Mouse (Mus musculus) frontal cortex, postnatal 10 days (tissue): ENCODE data around the gene Scgb1b30.
"Not testable (repeated sequence)": the region's sequence is repeated elsewhere in the genome, so short reads cannot be mapped to it uniquely, and the experiment has no call there.

ENCODE experiments used
- DNase-seq, 2 experiments: peaks; one replicate each; pipeline ENCODE4 v3.0.0; 2022; ENCODE audit warnings: low spot score in 2 of 2, mixed read lengths in 1 of 2

Gene Scgb1b30

GRCm38 (mm10) chr7:34094911-34095481, at the start of gene Scgb1b30:
Gene Scgb1b30 (plus strand): TSS chr7:34095431.
- no peak for DNase-seq

DNA sequence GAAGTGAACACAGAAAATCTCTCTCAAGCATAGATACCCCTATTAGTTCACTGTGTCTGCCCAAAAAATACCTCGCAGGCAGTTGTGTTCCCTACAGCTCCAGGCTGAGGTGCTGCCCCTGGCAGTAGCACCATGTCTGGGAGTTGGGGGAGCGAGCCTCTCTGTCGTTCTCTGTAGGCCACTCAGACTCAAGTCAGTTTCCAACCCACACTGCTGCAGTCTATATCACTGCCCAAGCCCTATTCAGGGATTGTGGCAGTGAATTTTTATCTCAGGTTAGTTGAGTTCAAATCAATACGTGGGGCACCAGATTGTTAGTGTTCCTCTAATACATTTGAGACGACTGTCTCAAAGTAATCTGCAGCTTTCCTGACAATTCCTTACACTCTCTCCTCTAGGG, 27.1 kb upstream of the Scgb1b30 start:
- DNase-seq = not testable (repeated sequence)

DNA sequence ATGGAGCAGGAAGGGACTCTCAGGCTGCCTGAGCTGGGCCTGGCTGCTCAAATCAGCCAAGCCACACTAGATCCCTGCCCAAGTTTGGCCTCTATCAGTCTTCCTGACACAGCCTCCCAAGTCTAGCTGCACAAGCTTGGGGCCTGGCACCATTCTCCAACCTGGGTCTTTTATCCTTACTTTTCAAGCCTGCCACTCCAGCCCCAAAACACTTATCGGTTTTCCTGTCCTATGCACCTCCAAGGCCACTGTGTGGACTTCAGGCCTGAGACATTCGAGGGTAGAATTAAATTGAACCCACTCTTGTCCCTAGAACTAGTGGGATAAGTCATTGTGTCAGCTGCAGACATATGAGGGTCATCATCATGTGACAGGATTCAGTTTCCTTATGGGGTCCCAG, 4.8 kb downstream of the Scgb1b30 start:
- no peak for DNase-seq

DNA sequence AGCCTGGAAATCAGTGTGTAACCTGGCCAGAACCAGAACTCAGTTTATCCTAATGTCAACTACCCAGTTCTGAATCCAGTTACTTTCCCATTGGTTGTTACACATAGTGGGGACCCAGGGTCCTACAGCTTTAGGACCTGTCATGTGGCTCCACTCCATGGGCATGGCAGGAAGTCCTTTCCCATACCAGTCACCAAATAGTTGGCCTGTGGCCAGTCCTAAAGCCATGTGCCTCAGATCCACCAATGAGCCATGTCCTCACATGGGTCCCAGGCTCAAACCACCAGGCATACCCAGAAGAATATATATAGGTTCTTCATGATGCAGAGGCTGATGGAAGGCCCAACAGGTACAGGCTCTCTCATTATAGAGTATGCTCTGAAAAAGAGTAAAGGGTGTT, 6.0 kb downstream of the Scgb1b30 start:
- no peak for DNase-seq

DNA sequence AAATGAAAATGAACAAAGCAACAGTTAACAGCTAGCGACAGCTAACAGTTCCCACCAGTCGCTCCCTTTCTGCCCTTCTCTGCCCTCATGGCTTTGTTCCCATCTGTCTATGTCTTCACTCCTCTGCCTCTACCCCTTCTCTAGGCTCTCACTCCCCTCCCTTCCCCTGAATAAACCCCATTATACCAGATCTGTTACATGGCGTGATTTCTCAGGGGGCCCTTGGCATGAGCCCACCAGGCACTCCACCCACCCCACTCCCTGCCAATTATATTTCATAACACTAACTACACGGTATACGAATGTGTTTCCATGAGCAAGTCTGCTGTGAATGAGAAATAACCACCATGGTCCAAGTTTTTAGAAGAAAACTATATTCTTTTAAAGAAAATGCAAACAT, 14.0 kb downstream of the Scgb1b30 start:
- DNase-seq = no peak

DNA sequence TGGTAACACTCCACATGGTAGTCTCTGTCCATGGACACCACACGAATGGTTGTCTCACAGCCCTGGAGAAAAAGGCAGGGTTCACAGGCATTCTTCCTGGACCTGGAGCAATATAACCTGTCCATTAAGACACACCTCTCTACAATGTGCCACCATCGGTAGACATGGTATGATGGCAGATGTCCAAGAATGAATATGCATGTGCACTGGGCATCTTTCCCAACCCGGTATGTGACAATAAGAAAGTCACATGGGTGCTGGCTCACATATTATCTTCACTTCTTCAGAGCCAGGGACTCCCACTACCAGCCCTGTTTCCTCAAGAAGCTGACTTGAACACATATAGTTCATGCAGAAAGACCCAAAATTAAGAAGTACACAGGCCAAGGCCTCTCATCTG, 21.4 kb downstream of the Scgb1b30 start:
- no peak for DNase-seq

- DNase-seq = not testable (repeated sequence)
Observed at GRCm38 (mm10) chr7:34120636-34121035, 25.4 kb downstream of the Scgb1b30 start.

GRCm38 (mm10) chr7:34122987-34123720, 27.9 kb downstream of the Scgb1b30 start:
- DNase-seq = no peak

DNA sequence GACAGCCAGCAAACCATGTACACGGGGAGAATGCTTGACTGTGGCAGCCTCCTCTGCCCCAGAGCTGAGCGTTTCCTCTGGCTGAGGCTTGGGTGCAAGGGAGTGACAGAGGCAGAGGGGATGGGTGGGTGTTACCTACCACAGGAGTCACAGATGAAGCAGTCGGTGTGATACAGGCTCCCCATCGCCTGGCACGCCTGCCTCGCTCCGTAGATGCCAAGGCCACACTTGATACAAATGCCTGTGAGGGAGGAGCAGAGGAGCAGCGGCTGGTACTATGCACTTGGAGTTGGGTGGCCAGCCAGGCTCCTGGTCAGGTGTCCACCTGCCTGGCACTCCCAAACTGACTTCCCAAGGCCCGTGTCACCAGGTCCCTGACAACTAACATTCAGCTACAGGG, 30.1 kb downstream of the Scgb1b30 start:
- DNase-seq = no peak

DNA sequence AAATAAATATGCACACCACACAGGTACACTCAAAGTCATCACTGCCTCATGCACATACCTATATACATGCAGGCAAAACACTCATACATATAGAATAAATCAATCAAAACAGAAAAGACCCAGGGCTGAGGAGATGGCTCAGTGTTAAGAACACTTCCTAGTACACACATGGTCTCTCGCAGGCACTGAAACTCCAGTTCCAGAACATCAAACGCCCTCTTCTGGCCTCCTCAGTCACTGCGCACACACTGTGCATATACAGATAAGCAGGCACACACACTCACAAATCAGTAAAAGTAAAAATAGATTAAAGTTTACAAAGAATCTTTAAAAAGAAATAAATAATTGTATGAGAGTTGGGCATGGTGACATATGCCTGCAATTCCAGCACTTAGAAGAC, 31.1 kb downstream of the Scgb1b30 start:
- no peak for DNase-seq

DNA sequence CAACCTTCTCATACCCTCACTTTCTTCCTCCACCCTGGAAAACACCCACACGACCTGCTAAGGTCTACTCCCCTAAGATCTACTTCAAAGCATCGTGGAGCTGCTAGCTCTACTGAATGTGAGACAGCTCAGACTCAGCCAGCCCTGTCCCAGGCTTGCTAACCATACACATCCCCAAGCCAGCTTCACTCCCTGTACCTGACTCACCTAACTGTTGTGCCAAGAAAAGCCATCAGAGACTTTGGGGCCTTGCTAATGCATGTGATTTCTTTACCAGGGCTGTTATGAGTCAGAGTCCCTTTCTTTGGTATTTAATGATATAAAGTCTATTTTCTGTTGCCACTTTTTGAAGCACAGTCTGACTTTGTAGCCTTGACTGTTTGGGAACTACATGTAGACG, 35.9 kb downstream of the Scgb1b30 start:
- no peak for DNase-seq

DNA sequence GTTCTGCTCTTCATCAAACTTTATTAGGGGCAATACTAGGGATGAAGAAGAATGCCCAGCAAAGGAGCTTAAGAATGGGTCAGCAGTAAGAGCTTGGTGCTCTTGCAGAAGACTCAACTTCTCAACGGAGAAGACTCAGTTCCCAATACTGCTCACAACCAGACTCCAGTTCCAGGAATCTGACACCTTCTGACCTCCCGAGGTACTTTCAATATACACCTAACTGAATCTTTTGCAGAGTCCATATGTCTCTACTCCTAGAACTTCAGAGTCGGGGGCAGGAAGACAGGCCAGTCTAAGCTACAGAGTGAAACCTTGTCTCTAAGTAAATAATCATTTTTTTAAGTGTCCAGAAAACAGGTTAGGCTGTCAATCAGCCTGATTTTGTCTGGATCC, 36.7 kb downstream of the Scgb1b30 start:
- no peak for DNase-seq

DNA sequence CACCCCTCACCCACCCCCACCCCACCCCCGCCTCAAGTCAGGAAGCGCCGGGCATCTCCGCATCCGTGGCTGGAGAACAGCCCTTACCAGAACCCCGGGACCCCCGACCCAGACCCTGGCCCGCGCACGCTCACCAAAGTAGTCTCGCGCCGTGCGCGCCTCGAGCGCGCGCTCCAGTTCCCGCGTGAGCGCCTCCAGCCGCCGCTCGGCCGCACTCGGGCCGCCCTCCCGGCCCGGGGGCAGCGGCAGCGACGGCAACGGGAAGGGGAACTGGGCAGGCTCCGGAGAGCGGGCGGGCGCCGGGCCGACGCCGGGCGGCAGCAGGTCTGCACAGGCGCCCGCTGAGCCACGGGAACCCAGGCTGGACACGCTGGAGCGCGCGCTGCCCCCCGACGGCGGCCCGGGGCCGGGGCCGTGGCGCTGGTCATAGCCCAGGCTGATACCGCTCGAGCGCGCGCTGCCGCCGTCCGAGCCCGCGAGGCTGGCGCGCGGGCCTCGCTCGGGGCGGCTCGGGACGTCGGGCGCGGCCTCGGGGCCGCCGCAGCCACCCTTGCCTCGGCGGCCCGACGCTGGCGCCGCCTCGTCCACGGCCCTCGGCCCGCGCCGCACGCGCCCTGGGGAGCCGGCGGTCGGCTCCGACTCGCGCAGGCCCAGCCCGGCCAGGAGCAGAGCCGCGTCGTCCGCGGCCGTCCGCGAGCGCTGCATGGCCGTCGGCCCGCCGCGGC, 37.3 kb downstream of the Scgb1b30 start:
- peak in 1 of 2 experiments; percentile 44 for DNase-seq

- peak; percentile 53 to 73 for DNase-seq
Observed at GRCm38 (mm10) chr7:34133117-34133762, 38.0 kb downstream of the Scgb1b30 start, which contains the start of gene Wtip. Gene Wtip (minus strand): TSS chr7:34133268.

GRCm38 (mm10) chr7:34134336-34134735, 39.1 kb downstream of the Scgb1b30 start:
- no peak for DNase-seq

DNA sequence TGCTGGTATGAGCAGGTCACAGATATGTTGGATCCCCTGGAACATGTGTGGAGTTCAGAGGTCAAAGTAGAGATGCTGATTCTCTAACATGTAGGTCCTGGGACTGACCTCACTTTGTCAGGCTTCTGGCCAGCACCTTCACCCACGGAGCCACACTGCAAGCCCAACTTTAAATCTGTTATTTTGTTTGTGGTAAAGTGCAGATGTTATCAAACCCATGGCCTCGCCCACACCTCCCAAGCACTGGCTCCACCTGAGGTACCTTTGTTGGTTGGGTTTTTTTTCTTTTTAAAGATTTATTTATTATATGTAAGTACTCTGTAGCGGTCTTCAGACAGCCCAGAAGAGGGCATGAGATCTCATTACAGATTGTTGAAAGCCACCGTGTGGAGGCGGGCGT, 44.3 kb downstream of the Scgb1b30 start:
- DNase-seq = no peak

DNA sequence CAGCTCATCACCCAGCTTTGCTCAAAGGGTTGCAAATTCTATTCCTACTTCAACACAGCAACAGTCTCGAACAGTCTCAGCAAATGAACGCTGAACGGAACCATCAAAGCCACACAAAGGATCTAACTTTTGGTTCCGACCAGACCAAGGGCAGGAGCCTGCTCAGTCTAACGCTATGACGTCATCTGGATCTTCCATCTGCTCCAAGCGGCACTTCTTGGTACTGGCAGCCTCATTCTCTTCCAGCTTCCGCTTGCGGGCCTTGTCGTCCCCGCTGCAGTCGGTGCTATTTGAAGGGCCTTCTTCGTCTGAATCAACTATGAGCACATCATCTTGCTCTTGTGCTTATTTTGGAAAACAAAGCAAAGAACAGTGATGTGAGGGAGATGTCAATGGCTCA, 45.9 kb downstream of the Scgb1b30 start:
- DNase-seq = no peak

DNA sequence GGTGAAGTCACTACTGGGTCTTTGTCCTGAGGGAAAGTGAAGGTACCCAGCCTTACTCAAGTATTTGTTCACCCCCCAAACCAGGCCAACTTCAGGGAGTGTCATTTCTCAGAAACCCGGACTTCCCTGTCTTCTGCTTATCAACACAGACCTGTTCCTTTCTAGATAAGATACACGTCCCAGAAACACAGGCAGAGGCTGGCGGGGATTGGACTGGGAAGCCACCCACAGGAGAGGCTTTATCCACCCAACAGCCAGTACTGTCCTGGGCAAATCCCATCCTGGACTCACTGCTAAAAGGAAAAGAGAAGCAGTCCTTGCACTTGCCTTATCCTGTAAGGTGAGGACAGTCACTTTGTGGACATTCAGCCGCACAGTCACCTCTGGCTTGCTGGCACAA, 52.0 kb downstream of the Scgb1b30 start:
- no peak for DNase-seq
